In the genomic region with DNA sequence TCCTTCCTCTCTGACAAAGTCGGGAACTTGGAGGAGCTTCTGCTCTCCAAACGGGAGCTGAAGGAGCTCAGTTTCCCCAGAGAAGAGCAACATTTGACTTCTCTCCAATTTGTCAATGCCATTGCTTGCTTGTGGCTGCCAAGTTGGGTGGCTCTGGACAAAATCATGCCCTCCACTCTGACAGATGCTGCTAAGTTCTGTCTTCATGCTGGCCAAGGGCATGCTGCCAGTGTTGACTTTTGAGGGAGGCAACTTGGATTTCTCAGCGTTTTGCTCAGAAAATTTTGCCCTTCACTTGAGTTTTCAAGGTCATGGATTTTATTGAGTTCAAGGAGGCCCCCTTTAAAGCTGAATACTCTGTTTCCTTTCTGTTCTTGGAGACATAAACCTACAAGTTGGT, we compare ENCODE assay signal across 18 mouse cellular contexts.
DNase-seq lines count a peak whose midpoint lies in the region; TF ChIP-seq lines count a peak whose summit lies in the region.
"Had no signal": no experiment of that assay in that cellular context is flagged by ENCODE, and none has a peak within 500 bp of the region (broad histone marks: within the 10 kb centered on the region; RNA-seq: fewer than 3 reads in every experiment).

No protein-coding gene starts in this region.

- H3K79me2 ChIP-seq in heart, adult 2 months (replicated peaks; ENCODE audit: control insufficient read depth, insufficient read depth, low read length): no peaks in the 10 kb centered on the region

- TF ChIP-seq EP300 in heart, adult 2 months (IDR thresholded peaks at IDR 0.05; ENCODE audit: insufficient read depth, low read depth, low read length): no peak

- H3K27ac ChIP-seq in heart, adult 2 months: no peak overlapping the region
- H3K27ac ChIP-seq: embryonic facial prominence, embryonic 15.5 days; forebrain, embryonic 10.5 days; gastrocnemius, adult 2 months; heart, embryonic 15.5 days; hindbrain, embryonic 12.5 days had no signal

- no peak overlapping the region for H3K9ac ChIP-seq in heart, adult 2 months (ENCODE audit: low read depth, low read length)
- H3K9ac ChIP-seq: embryonic facial prominence, embryonic 15.5 days; heart, embryonic 15.5 days; hindbrain, embryonic 12.5 days had no signal

- WGBS in heart, adult 2 months: 43% methylated on average over 3 of the region's 3 CpGs

- TF ChIP-seq POLR2A in heart, adult 2 months (IDR thresholded peaks at IDR 0.05; ENCODE audit: insufficient read depth, low read depth, low read length): no peak

- H3K4me3 ChIP-seq in heart, adult 2 months: no peak overlapping the region
- H3K4me3 ChIP-seq: embryonic facial prominence, embryonic 15.5 days; erythroblast, embryonic 14.5 days; forebrain, embryonic 10.5 days; gastrocnemius, adult 2 months; heart, embryonic 15.5 days; hindbrain, embryonic 12.5 days had no signal

- TF ChIP-seq CTCF in heart, adult 2 months (IDR thresholded peaks at IDR 0.05): no peak

- H3K36me3 ChIP-seq in heart, adult 2 months (ENCODE audit: control insufficient read depth, insufficient read depth, low read length): no peaks in the 10 kb centered on the region
- H3K36me3 ChIP-seq: embryonic facial prominence, embryonic 15.5 days; forebrain, embryonic 10.5 days; heart, embryonic 15.5 days; hindbrain, embryonic 12.5 days had no signal

- intact Hi-C loops in heart, adult 2 months (cut with DNase I): no loop called here
- intact Hi-C loops in heart, postnatal 25 days (cut with DNase I): no loop called here
- intact Hi-C loops in left cerebral cortex, postnatal 4 days (cut with DNase I): no loop called here
- intact Hi-C loops in left cerebral cortex, postnatal 14 days (cut with DNase I): no loop called here

- H3K27me3 ChIP-seq in heart, adult 2 months (ENCODE audit: control insufficient read depth, insufficient read depth, low read length): no peaks in the 10 kb centered on the region
- H3K27me3 ChIP-seq: CH12.LX; embryonic facial prominence, embryonic 15.5 days; heart, embryonic 15.5 days; hindbrain, embryonic 12.5 days had no signal

- no peaks in the 10 kb centered on the region; the same call in 1 of the 2 replicates for H3K4me1 ChIP-seq in heart, adult 2 months (ENCODE audit: control insufficient read depth, insufficient read depth, low read length)
- H3K4me1 ChIP-seq: embryonic facial prominence, embryonic 15.5 days; forebrain, embryonic 10.5 days; heart, embryonic 15.5 days; hindbrain, embryonic 12.5 days had no signal

- peak; percentile 20 for DNase-seq in adrenal gland, postnatal 14 days
- DNase-seq in adrenal gland, adult 18-20 months (ENCODE audit: low spot score in 2 of 2): no peak
- peak; percentile 13 to 20 for DNase-seq in heart, adult 2 months
- no peak for DNase-seq in heart, postnatal 25 days (ENCODE audit: low spot score)
- peak; percentile 19 for DNase-seq in left cerebral cortex, postnatal 4 days
- DNase-seq in left cerebral cortex, postnatal 14 days (ENCODE audit: low spot score in 2 of 2): no peak
- DNase-seq: cerebellum, adult 11 months; cerebellum, adult 9-11 months; embryo, embryonic 11 days; gastrocnemius, adult 2 months; gastrocnemius, postnatal 25 days; kidney, adult 8-10 months had no signal

Comparison
In these comparisons a context has a peak if more than half of its experiments do, and no peak if none do; other contexts are left out.
1. DNase-seq: peak in adrenal gland, postnatal 14 days (single experiment), heart, adult 2 months (2 of 2) and left cerebral cortex, postnatal 4 days (single experiment); none in adrenal gland, adult 18-20 months (0 of 2), heart, postnatal 25 days (single experiment) and left cerebral cortex, postnatal 14 days (0 of 2).